Mouse (Mus musculus) gonadal fat pad, adult 2 months (tissue): ENCODE measurements around the gene Catsperz. TPM values are rescaled to one million over a fixed set of nuclear protein-coding genes. Genes with fewer than 3 reads are reported as not detected.
A peak's percentile ranks its signal among the peaks of the same experiment; 100 is the strongest.
"Not testable (repeated sequence)": the region's sequence is repeated elsewhere in the genome, so short reads cannot be mapped to it uniquely, and the experiment has no call there.

Experiments used
- DNase-seq: peaks from one replicate; pipeline ENCODE4 v3.0.0-alpha.2; 2012; ENCODE audit warnings: low read depth
- polyA plus RNA-seq: library from polyadenylated mRNA; depleted of rRNA; stranded (reverse); fragments of >200 nt; gene quantifications from 2 replicates; pipeline ENCODE4 v1.2.3, GENCODE M21; 2012

Gene Catsperz
- polyA plus RNA-seq, 1 experiment = 2.4 TPM

- no peak for DNase-seq
Observed at GRCm38 (mm10) chr19:6924461-6925306, 496 bp downstream of the Catsperz start.

DNA sequence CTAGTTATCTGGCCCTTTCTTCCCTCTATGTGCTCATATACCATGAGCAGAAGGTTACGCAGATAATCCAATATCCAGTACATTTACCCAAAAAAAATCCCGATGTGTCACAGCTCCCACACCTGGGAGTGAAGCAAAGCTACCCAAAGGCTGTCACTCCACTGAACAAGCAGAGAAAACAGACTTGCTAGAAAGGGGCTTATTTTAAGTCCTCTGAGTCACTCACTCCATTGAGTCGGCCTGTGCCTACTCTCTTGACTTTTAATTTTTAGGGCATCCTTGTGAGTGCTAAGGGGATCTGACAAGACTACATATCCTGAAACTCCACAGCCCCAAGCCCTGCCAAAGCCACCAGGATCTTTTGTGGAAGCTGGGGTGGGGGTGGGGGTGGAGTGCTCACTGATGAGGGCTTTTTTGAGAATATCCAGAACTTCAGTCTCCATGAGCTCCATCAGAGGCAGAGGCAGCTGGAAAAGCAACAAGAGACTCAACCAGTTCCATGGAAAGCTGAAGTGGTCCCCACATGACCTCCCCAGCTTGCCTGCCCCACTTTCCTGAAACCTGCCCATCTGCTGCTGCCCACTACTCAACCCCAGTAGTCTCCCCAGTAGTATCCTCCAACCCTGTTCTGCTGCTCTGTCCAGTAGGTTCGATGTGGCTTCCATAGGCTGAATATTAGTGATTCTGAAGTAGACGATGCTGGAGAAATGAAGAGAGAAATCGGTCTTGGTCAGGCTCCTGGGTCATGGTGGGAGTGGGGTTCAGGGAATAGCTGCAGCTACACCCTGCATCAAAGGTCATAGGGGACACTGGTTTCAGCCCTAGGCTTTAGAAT lies 2.1 kb downstream of the Catsperz start:
- DNase-seq = no peak

DNA sequence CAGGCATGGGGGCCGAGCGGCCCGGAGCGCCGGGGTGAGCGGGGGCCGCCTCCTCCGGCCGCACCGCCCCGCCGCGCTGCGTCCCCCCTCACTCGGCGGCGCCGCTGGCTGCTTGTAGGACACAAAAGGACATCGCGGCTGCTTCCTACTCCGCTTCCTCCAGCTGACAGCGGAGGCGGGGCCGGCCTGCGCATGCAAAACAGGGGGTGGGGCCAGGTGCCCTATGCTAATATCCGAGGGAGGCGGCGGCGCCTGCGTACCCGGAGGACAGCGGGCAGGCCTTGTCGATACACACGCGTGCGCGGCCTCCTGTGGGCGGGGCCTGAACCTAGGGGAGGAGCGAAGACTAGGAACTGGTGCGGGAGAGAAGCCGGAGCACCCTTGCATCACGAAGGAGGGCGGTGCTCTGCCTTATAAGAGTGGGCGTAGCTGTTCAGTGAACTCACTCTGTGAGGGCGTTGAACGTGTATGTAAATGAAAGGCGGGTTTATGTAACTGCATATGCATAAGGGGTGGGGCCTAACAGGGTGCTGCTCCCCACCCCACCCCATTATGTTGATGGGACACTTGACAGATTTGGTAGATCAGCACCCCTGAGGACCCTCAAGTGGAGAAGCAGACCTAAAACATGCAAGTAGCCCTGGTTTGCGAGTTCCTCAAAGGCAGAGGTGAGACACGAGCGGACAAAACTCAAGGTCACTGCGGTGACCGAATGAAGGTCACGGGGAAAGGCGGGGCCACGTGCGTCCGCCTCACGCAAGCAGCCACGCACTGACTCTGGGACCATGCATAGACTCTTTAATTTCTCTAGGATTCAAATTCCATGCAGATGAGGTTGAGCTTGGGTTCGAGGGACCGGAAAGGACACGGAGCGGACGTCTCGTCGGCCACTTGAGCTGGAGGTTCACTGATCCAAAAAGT lies 3.3 kb downstream of the Catsperz start, which contains the start of gene Esrra:
Gene Esrra, minus strand, starts transcription at position 167 of the 921 bp plus-strand sequence.
- DNase-seq = peak; percentile 98

DNA sequence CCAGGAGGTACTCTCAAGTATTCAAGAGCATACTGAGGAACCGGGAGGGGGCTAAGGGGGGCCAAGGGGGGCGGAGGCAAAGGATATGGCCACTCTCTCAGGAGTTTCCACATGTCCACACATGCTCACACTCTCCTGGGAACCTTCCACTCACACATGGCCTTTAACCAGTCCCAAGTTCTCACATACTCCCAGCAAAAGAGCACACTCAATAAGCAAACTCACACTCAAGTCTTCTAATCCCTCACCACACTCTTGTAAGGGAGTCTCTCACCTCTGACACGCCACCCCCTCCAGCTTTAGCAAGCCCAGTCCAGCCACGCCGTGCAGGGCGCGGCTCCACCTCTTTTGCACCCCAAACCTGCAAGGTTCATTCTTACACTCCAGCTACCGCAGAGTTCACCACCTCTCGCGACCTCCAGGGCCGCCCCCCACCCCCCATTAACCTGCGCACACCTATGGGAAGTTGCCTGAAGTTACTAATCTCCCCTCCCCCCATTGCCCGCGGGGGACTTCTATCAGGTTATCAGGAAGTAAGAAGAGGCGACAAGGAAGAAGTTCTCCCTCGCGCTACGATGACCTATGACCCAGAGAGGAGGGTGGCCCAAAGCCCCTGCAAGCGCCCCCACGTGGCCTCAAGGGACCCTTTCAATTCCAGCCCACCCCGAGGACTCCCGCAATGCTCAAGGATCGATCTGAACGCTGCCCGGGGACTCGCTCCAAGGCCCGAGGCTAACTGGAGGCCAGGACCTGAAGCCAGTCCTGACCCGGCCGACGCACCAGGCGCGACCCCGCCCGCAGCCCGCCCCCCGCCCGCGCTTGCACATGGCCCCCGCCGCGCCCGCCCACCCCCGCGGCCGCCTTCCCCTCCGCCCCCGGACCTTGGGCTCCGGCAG lies 4.2 kb downstream of the Catsperz start:
- DNase-seq = no peak

DNA sequence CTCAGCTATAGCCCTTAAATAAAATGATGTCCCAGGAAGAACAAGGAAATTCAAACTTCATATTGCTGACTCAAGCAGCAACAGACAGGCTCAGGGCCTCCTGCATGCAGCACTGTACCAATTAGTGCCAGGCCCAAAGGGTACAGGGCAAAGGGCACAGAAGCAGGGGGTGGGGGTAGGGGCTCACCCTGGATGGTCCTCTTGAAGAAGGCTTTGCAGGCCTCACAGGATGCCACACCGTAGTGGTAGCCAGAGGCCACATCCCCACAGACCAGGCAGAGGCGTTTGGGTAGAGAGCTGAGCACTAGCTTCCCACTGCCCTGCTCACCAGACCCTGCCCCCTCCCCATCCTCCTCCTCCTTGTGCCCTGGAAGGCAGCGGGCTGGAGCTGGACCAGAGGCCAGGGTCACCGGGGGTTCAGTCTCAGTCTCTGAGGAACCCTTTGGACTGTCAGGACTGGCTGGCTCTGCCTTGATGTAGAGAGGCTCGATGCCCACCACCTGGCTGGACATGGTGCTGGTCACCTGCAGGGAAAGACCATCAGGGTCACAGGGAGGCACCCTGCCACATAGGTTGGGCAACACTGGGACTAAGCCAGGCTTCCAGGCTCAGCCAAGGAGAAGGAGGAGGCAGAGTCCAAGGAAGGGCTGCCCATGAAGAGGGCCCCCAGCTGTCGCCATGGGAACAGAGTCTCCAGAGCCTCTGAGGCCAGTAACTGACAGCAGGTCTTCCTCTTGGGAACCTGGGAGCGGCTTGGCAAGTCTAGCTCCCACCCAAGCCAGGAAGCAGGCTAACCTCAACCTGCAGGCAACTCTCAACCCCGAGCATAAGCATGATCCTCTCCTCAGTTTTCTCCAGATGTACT lies 5.1 kb downstream of the Catsperz start:
- no peak for DNase-seq

DNA sequence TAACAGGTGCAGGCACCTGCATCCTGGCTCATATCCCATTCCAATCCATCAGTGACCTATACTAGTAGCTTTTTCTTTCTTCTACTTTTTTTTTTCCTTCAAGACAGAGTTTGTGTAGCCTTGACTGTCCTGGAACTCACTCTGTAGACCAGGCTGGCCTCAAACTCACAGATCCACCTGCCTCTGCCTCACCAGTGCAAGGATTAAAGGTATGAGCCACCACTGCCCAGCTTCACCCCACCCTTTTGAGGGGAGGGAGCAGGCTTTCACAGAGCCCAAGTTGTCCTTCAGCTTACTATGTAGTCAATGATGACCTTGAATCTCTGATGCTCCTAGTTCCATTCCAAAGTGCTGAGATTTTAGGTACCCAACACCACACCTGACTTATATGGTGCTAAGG lies 5.7 kb downstream of the Catsperz start:
- DNase-seq = no peak

DNA sequence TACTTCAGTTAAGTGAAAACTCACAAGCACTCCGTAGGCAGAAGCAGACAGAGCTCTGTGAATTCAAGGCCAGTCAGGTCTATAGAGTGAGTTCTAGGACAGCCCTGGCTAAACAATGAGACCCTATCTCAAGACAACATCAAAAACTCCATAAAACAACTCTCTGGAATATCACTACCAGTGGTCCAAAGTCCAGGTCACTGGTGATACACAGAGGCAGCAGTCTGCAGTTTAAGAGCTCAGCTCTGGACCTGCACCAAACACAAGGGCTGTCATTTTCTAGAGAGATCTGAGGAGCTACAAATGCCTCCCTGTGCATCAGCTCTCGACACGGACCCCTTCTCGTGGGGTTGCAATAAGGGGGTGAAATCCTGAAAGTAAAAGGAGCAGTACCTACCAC lies 6.9 kb downstream of the Catsperz start:
- DNase-seq = no peak

GRCm38 (mm10) chr19:6916496-6916895 lies 8.7 kb downstream of the Catsperz start:
- DNase-seq = no peak

DNA sequence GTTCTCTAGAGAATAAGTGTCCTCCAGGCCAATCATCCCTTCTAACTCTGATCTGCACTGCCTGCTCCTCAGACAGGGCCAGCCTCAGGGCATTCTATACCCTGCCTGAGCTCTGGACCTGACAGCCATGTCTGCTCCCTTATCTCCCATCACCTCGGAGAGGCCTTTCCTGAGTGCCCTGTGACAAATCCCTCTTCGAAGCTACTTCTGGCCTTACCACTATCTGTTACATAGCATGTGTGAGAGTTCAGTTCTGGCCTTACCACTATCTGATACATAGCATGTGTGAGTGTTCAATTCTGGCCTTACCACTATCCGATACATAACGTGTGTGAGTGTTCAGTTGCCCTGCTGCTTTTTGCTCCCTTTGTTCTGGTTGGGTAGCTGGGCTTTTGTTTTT lies 9.9 kb downstream of the Catsperz start:
- no peak for DNase-seq

GRCm38 (mm10) chr19:6914540-6914939 lies 10.6 kb downstream of the Catsperz start:
- DNase-seq = no peak

DNA sequence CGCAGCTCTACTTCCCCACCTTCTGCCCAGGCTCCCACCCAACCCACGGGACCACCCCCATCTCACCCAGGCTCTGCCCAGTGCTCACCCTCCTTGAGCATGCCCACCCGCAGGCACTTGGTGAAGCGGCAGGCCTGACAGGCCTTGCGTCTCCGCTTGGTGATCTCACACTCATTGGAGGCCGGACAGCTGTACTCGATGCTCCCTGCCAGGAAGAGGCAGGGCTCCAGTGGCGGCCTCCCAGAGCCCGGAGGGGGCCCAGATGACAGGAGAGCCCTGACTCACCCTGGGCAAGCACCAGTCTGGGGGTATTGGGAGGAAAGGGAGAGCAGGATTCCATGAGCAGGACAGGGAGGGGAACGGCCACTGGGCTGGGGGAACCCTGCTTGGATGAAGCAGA lies 11.2 kb downstream of the Catsperz start:
- no peak for DNase-seq

DNA sequence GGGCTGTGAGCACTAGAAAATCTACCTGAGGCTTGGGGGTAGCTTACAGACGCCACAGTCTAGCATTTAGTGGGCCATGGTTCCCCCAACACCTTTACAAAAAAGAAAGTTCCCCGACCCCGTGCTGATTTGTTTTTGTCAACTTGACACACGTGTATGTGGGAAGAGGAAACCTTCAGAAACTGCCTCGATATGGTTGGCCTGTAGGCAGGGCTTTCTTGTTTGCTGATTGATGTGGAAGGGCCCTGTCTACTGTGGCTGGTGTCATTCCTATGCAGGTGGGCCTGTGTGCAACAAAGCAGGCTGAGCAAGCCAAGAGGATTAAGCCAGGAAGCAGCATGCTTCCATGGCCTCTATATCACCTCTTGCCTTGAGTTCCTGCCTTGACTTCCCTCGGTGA lies 12.1 kb downstream of the Catsperz start:
- DNase-seq = no peak

- no peak for DNase-seq
Observed at GRCm38 (mm10) chr19:6912205-6912970, 12.8 kb downstream of the Catsperz start.

GRCm38 (mm10) chr19:6911101-6912074 lies 13.8 kb downstream of the Catsperz start:
- DNase-seq = no peak

DNA sequence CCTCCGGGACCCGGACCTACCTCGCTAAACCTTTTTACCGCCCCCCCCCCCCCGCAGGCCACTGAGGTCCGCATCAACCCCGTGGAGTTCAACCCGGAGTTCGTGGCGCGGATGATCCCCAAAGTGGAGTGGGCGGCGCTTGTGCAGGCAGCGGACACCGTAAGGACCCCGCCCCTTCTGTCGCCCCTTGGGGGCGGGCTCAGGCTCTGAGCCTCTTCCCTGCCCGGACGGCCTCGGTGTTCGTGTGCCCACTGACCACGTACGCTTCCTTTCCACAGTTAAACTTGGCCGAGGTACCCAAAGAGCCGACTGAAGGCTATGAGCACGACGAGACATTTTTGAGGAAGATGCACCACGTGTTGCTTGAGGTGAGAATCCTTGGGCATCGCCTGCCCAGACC lies 14.9 kb downstream of the Catsperz start:
- not testable (repeated sequence) for DNase-seq

GRCm38 (mm10) chr19:6909507-6910289 lies 15.5 kb downstream of the Catsperz start, which contains the start of the genes Trmt112 and Prdx5:
TSS of gene Trmt112 (plus strand) at chr19:6909698.
TSS of gene Prdx5 (minus strand) at chr19:6910106.
- no peak for DNase-seq

DNA sequence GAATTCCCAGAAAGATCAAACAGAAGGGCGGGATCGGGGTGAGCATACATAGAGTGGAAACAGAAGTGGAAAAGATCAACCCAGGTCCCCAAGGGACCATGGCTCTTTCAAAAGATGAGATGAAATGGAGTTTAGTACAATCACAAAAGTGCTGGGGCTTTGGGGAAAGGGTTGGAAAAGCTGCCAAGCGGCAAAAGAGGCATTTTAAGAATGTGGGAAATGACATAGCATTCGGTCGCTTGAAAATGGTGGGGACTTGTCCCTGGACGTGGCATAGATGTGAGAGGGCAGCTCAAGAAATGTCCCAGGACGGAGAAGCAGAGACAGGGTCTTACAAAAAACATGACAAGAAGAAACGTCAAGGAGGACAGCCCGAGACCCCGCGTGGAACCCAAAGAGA lies 16.2 kb downstream of the Catsperz start:
- DNase-seq = no peak
